Mouse (Mus musculus): ENCODE measurements around the gene Jakmip3. TPM values are rescaled to one million over a fixed set of nuclear protein-coding genes. Genes with fewer than 3 reads are reported as not detected.

Gene Jakmip3
- polyA plus RNA-seq, 1 experiment = not detected

GRCm38 (mm10) chr7:139011586-139011985 is 71.1 kb downstream of the Jakmip3 start:
- no peaks in the 10 kb centered on the region for H3K36me3 ChIP-seq (ENCODE audit: control insufficient read depth)
- TF ChIP-seq TAL1 (IDR thresholded peaks at IDR 0.05; ENCODE audit: low read length) = no peak
- no peak for TF ChIP-seq GATA1 (IDR thresholded peaks at IDR 0.05; ENCODE audit: low read length)
- H3K27me3 ChIP-seq (ENCODE audit: control insufficient read depth) = no peaks in the 10 kb centered on the region
- no peak overlapping the region for H3K4me3 ChIP-seq (replicated peaks)
- no peaks in the 10 kb centered on the region for H3K4me1 ChIP-seq (ENCODE audit: control insufficient read depth)
- H3K9me3 ChIP-seq (ENCODE audit: control insufficient read depth, low read length) = no peaks in the 10 kb centered on the region

- Histone ChIP-seq H3K9me3 (ENCODE audit: control insufficient read depth, low read length) (no peaks in the 10 kb centered on the region), H3K4me1 (ENCODE audit: control insufficient read depth) (no peaks in the 10 kb centered on the region), H3K4me3 (replicated peaks) (no peak overlapping the region), H3K27me3 (ENCODE audit: control insufficient read depth) (no peaks in the 10 kb centered on the region), H3K36me3 (ENCODE audit: control insufficient read depth) (no peaks in the 10 kb centered on the region)
- TF ChIP-seq TAL1 (IDR thresholded peaks at IDR 0.05; ENCODE audit: low read length) = no peak
- TF ChIP-seq GATA1 (IDR thresholded peaks at IDR 0.05; ENCODE audit: low read length) = no peak
Measured at GRCm38 (mm10) chr7:139012767-139013369, 72.3 kb downstream of the Jakmip3 start.

- Histone ChIP-seq H3K36me3 (ENCODE audit: control insufficient read depth) (no peaks in the 10 kb centered on the region), H3K4me3 (replicated peaks) (no peak overlapping the region), H3K4me1 (ENCODE audit: control insufficient read depth) (no peaks in the 10 kb centered on the region), H3K27me3 (ENCODE audit: control insufficient read depth) (no peaks in the 10 kb centered on the region), H3K9me3 (ENCODE audit: control insufficient read depth, low read length) (no peaks in the 10 kb centered on the region)
- TF ChIP-seq GATA1 (IDR thresholded peaks at IDR 0.05; ENCODE audit: low read length) (no peak), TAL1 (IDR thresholded peaks at IDR 0.05; ENCODE audit: low read length) (no peak)
Measured at GRCm38 (mm10) chr7:139015143-139015542, 74.6 kb downstream of the Jakmip3 start.

GRCm38 (mm10) chr7:139016288-139016687 is 75.8 kb downstream of the Jakmip3 start:
- Histone ChIP-seq H3K27me3 (ENCODE audit: control insufficient read depth) (no peaks in the 10 kb centered on the region), H3K4me3 (replicated peaks) (no peak overlapping the region), H3K9me3 (ENCODE audit: control insufficient read depth, low read length) (no peaks in the 10 kb centered on the region), H3K4me1 (ENCODE audit: control insufficient read depth) (peaks cover 2% of the 10 kb centered on the region; the same call in 1 of the 2 replicates), H3K36me3 (ENCODE audit: control insufficient read depth) (no peaks in the 10 kb centered on the region)
- TF ChIP-seq GATA1 (IDR thresholded peaks at IDR 0.05; ENCODE audit: low read length) (no peak), TAL1 (IDR thresholded peaks at IDR 0.05; ENCODE audit: low read length) (no peak)

- Histone ChIP-seq H3K4me1 (ENCODE audit: control insufficient read depth) (peaks cover 2% of the 10 kb centered on the region; the same call in 1 of the 2 replicates), H3K36me3 (ENCODE audit: control insufficient read depth) (no peaks in the 10 kb centered on the region), H3K4me3 (replicated peaks) (no peak overlapping the region), H3K27me3 (ENCODE audit: control insufficient read depth) (no peaks in the 10 kb centered on the region), H3K9me3 (ENCODE audit: control insufficient read depth, low read length) (no peaks in the 10 kb centered on the region)
- TF ChIP-seq TAL1 (IDR thresholded peaks at IDR 0.05; ENCODE audit: low read length) = no peak
- no peak for TF ChIP-seq GATA1 (IDR thresholded peaks at IDR 0.05; ENCODE audit: low read length)
Measured at GRCm38 (mm10) chr7:139017249-139017903, 76.8 kb downstream of the Jakmip3 start.

- Histone ChIP-seq H3K36me3 (ENCODE audit: control insufficient read depth) (no peaks in the 10 kb centered on the region), H3K9me3 (ENCODE audit: control insufficient read depth, low read length) (no peaks in the 10 kb centered on the region), H3K4me3 (replicated peaks) (no peak overlapping the region), H3K4me1 (ENCODE audit: control insufficient read depth) (peaks cover 2% of the 10 kb centered on the region; the same call in 1 of the 2 replicates), H3K27me3 (ENCODE audit: control insufficient read depth) (no peaks in the 10 kb centered on the region)
- TF ChIP-seq TAL1 (IDR thresholded peaks at IDR 0.05; ENCODE audit: low read length) = no peak
- no peak for TF ChIP-seq GATA1 (IDR thresholded peaks at IDR 0.05; ENCODE audit: low read length)
Measured at GRCm38 (mm10) chr7:139020884-139021283, 80.4 kb downstream of the Jakmip3 start.

GRCm38 (mm10) chr7:139021326-139021725 is 80.8 kb downstream of the Jakmip3 start:
- Histone ChIP-seq H3K36me3 (ENCODE audit: control insufficient read depth) (no peaks in the 10 kb centered on the region), H3K9me3 (ENCODE audit: control insufficient read depth, low read length) (no peaks in the 10 kb centered on the region)
- TF ChIP-seq GATA1 (IDR thresholded peaks at IDR 0.05; ENCODE audit: low read length) (no peak), TAL1 (IDR thresholded peaks at IDR 0.05; ENCODE audit: low read length) (no peak)

GRCm38 (mm10) chr7:139027136-139027535 is 86.6 kb downstream of the Jakmip3 start:
- no peaks in the 10 kb centered on the region for H3K27me3 ChIP-seq (ENCODE audit: control insufficient read depth)
- no peaks in the 10 kb centered on the region for H3K4me1 ChIP-seq (ENCODE audit: control insufficient read depth)
- no peaks in the 10 kb centered on the region for H3K9me3 ChIP-seq (ENCODE audit: control insufficient read depth, low read length)
- H3K4me3 ChIP-seq (replicated peaks) = no peak overlapping the region
- H3K36me3 ChIP-seq (ENCODE audit: control insufficient read depth) = no peaks in the 10 kb centered on the region
- TF ChIP-seq TAL1 (IDR thresholded peaks at IDR 0.05; ENCODE audit: low read length) (no peak), GATA1 (IDR thresholded peaks at IDR 0.05; ENCODE audit: low read length) (no peak)

More at GRCm38 (mm10) chr7:139021326-139021725, 80.8 kb downstream of the Jakmip3 start:
- H3K27me3 ChIP-seq (ENCODE audit: control insufficient read depth) = no peaks in the 10 kb centered on the region
- H3K4me3 ChIP-seq (replicated peaks) = no peak overlapping the region
- peaks cover 2% of the 10 kb centered on the region; the same call in 1 of the 2 replicates for H3K4me1 ChIP-seq (ENCODE audit: control insufficient read depth)

- no peaks in the 10 kb centered on the region for H3K27me3 ChIP-seq (ENCODE audit: control insufficient read depth)
- no peaks in the 10 kb centered on the region for H3K4me1 ChIP-seq (ENCODE audit: control insufficient read depth)
- no peak for TF ChIP-seq TAL1 (IDR thresholded peaks at IDR 0.05; ENCODE audit: low read length)
- no peak overlapping the region for H3K4me3 ChIP-seq (replicated peaks)
- H3K9me3 ChIP-seq (ENCODE audit: control insufficient read depth, low read length) = no peaks in the 10 kb centered on the region
- no peaks in the 10 kb centered on the region for H3K36me3 ChIP-seq (ENCODE audit: control insufficient read depth)
Measured at GRCm38 (mm10) chr7:139031215-139031614, 90.7 kb downstream of the Jakmip3 start.
